Mouse (Mus musculus) midbrain, embryonic 11.5 days (tissue): ENCODE measurements around the gene Ythdf2. TPM values are rescaled to one million over a fixed set of nuclear protein-coding genes. Genes with fewer than 3 reads are reported as not detected.

Experiments
- ATAC-seq: fragments of 200-750 bp; cut with Nextera tagmentation; 2 replicates; pipeline ENCODE4 v1.8.0; 2017; ENCODE audit warnings: moderate TSS enrichment, moderate library complexity; ENCODE audit not compliant: low FRiP score
- DNase-seq: peaks from one replicate; pipeline ENCODE4 v3.0.0; 2015; ENCODE audit warnings: low spot score; ENCODE audit errors: missing footprints
- H3K27ac ChIP-seq: fragments of 300-500 bp; sonication (generic); 2 replicates; pipeline ENCODE4 v1.5.1; 2014; ENCODE audit warnings: low read depth, low read length
- H3K27me3 ChIP-seq: fragments of 300-500 bp; sonication (generic); 2 replicates; pipeline ENCODE4 v1.6.1; 2014; ENCODE audit warnings: mild to moderate bottlenecking, low read length, moderate library complexity, mixed read lengths; ENCODE audit not compliant: control insufficient read depth, insufficient read depth
- H3K36me3 ChIP-seq: fragments of 300-500 bp; sonication (generic); 2 replicates; pipeline ENCODE4 v1.6.1; 2014; ENCODE audit warnings: mild to moderate bottlenecking, low read length, moderate library complexity, mixed read lengths; ENCODE audit not compliant: control insufficient read depth, insufficient read depth
- H3K4me1 ChIP-seq: fragments of 300-500 bp; sonication (generic); 2 replicates; pipeline ENCODE4 v1.6.1; 2014; ENCODE audit warnings: low read length; ENCODE audit not compliant: control insufficient read depth, insufficient read depth
- H3K4me2 ChIP-seq: fragments of 300-500 bp; sonication (generic); 2 replicates; pipeline ENCODE4 v1.6.1; 2014; ENCODE audit warnings: mild to moderate bottlenecking, moderate library complexity
- H3K4me3 ChIP-seq: fragments of 300-500 bp; sonication (generic); 2 replicates; pipeline ENCODE4 v1.5.1; 2014; ENCODE audit warnings: low read depth, low read length
- H3K9ac ChIP-seq: fragments of 300-500 bp; sonication (generic); 2 replicates; pipeline ENCODE4 v1.6.1; 2014; ENCODE audit warnings: low read length
- H3K9me3 ChIP-seq: fragments of 300-500 bp; sonication (generic); 2 replicates; pipeline ENCODE4 v1.6.1; 2016; ENCODE audit warnings: low read length; ENCODE audit not compliant: control insufficient read depth
- WGBS: fragments of 180-500 bp; shearing (Covaris S2); extraction: QIAGEN DNeasy Blood & Tissue Kit; methylation state at CpG from one replicate; pipeline ENCODE4 v1.1.7; 2014; 5-methylcytosine and 5-hydroxymethylcytosine counted together
- polyA plus RNA-seq: library from polyadenylated mRNA; unstranded; fragments of >200 nt; fragmentation: Nextera tagmentation; extraction: Ambion mirVana; gene quantifications from 2 replicates; pipeline ENCODE4 v1.2.1, GENCODE M21; 2014

Gene Ythdf2
- polyA plus RNA-seq, 1 experiment from 2014 or later = 164 TPM

GRCm38 (mm10) chr4:132217781-132218180 is 5.7 kb upstream of the Ythdf2 start:
- WGBS = 81% methylated on average over 2 of the region's 2 CpGs
- Histone ChIP-seq H3K27me3 (no peaks in the 10 kb centered on the region), H3K4me1 (no peaks in the 10 kb centered on the region)

DNA sequence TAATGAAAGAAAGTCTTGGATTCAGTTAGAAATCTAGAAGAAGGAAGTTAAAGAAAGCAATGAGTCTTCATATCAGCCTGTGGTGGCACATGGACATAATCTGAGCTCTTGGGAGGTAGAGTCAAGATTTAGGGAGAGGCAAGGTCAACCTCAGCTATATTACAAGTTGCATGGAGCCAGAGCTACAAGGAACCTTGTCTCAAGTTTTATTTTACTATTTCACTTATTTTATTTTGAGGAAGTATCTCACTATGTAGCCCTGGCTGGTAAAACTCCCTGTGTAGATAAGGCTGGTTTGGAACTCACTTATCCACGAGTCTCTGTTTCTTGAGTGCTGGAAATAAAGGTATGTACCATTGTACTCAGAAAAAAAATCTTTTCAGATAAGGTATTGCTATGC is 4.5 kb upstream of the Ythdf2 start:
- Histone ChIP-seq H3K27ac (no peak overlapping the region), H3K9me3 (no peaks in the 10 kb centered on the region), H3K9ac (no peak overlapping the region), H3K4me2 (no peak overlapping the region), H3K36me3 (no peaks in the 10 kb centered on the region), H3K27me3 (no peaks in the 10 kb centered on the region), H3K4me1 (no peaks in the 10 kb centered on the region), H3K4me3 (no peak overlapping the region)
- 73% methylated on average over 1 of the region's 1 CpGs for WGBS
- ATAC-seq (no peak), DNase-seq (no peak)

More at GRCm38 (mm10) chr4:132217781-132218180, 5.7 kb upstream of the Ythdf2 start:
- Histone ChIP-seq H3K9ac (no peak overlapping the region), H3K27ac (no peak overlapping the region), H3K4me3 (no peak overlapping the region), H3K4me2 (no peak overlapping the region), H3K9me3 (no peaks in the 10 kb centered on the region), H3K36me3 (no peaks in the 10 kb centered on the region)
- no peak for ATAC-seq
- DNase-seq = no peak

DNA sequence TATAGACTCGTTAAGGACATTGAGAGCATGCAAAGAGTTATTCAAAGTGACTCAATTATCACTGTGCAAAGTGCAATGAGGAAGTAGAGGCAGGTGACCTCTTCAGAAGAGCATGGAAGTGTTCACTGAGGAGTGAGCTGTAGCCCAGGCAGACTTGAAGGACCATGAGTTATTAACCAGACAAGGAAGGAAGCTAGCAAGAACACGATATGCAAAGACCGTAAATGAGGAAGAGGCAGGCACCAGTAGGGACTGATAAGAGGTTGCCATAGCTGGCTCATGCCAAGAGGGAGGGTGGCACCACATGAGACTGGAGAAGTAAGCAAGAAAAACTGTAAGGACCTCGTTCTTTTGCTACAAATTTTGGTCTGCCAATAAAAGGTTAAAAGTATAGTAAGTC is 2.7 kb upstream of the Ythdf2 start:
- ATAC-seq (no peak), DNase-seq (no peak)
- Histone ChIP-seq H3K9ac (no peak overlapping the region), H3K36me3 (no peaks in the 10 kb centered on the region), H3K4me2 (no peak overlapping the region), H3K27ac (no peak overlapping the region), H3K4me1 (peaks cover 8% of the 10 kb centered on the region), H3K27me3 (no peaks in the 10 kb centered on the region), H3K4me3 (no peak overlapping the region), H3K9me3 (no peaks in the 10 kb centered on the region)
- 79% methylated on average over 4 of the region's 4 CpGs for WGBS

DNA sequence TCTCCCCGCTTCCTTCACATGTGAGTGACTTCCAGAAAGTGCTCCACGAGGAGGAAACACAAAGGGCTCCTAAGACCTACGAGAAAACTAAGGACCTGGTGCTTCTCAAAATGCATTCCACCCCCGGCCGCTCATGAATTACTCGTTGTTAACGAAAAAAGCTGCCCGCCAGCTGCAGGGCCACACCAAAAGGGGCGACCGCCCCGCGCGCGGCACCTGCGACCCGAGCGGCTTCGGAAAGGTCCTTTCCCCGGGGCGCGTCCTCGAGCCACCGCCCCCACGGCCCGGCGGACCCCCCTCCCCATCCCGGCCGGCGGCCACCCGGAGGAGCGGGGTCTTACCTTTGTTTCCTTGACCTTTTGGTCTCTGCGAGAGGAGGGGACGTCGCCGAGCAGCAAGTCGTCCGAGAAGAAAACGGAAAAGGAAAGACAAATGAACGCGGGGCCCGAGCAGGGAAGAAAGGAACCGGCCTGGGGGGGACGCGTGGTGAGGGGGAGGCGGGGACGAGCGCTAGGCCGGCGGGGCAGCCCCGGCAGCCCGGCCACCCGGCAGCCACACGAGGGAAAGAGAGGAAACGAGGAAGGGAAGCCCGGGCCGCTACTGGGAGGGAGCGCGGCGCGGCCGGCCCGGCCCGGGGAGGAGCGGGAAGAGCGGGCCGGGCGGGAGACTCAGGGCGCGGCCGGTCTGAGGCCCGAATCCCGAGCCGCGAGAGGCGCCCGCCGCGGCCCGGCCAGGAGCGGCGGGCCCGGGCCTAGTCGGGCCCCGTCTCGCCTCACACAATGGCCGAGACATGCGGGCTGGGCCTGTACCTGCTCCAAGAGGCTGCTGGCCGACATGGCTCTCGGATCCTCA is 786 bp downstream of the Ythdf2 start:
- H3K27me3 ChIP-seq = no peaks in the 10 kb centered on the region
- peak overlapping the region; percentile 89 for H3K4me2 ChIP-seq
- peaks cover 13% of the 10 kb centered on the region for H3K4me1 ChIP-seq
- H3K9ac ChIP-seq = peak overlapping the region; percentile 100
- peak overlapping the region; percentile 100 for H3K4me3 ChIP-seq
- ATAC-seq (peak; percentile 89), DNase-seq (peak; percentile 93)
- H3K36me3 ChIP-seq = peaks cover 9% of the 10 kb centered on the region; the same call in 1 of the 2 replicates
- under 1% methylated on average over 77 of the region's 89 CpGs for WGBS
- no peaks in the 10 kb centered on the region for H3K9me3 ChIP-seq
- H3K27ac ChIP-seq = peak overlapping the region; percentile 87

DNA sequence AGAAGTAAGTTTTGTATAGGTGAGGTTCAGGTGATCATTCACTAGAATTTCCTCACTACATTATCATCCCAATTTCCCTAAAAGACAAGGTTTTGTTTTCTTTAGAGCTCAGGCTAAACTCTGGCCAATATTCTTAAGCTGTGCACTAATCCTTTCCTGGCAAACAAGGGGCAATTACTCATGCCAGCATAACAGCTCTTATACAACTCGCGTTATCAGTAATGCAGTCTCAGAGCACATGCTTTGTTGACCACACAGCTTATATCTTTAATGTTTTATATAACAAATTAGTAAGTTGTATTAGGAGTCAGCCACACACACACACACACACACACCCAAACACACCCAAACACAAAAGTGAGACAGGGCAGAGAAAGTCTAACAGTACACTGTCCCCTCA is 1.8 kb downstream of the Ythdf2 start:
- H3K9me3 ChIP-seq = no peaks in the 10 kb centered on the region
- no peaks in the 10 kb centered on the region for H3K27me3 ChIP-seq
- peak overlapping the region; percentile 100 for H3K4me3 ChIP-seq
- peaks cover 12% of the 10 kb centered on the region for H3K36me3 ChIP-seq
- WGBS = 53% methylated on average over 2 of the region's 2 CpGs
- peak overlapping the region; percentile 100 for H3K9ac ChIP-seq
- H3K4me1 ChIP-seq = peaks cover 13% of the 10 kb centered on the region
- H3K4me2 ChIP-seq = peak overlapping the region; percentile 89
- DNase-seq (no peak), ATAC-seq (no peak)
- no peak overlapping the region for H3K27ac ChIP-seq

DNA sequence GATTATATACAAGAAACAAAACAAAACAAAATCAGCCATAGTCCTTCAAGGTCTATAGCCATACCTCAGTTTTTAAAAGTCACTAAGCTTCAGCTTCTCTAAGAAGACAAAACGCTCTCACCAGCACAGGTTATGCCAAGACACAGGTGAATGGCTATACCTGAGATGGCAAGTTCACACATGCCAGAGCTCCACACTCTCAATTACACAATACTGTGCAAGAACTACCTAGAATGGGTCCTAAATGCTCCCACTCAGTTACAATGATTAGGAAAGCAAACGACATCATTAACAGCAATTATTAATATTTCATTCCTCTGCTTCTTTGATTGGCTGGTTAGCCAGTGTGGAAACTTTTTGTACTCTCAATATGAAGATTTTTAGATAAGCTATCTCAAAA is 2.8 kb downstream of the Ythdf2 start:
- no peaks in the 10 kb centered on the region for H3K27me3 ChIP-seq
- 88% methylated on average over 2 of the region's 2 CpGs for WGBS
- no peak overlapping the region for H3K9ac ChIP-seq
- no peaks in the 10 kb centered on the region for H3K9me3 ChIP-seq
- no peak for ATAC-seq
- no peak overlapping the region for H3K4me2 ChIP-seq
- H3K4me1 ChIP-seq = peaks cover 13% of the 10 kb centered on the region
- no peak overlapping the region for H3K27ac ChIP-seq
- peaks cover 21% of the 10 kb centered on the region for H3K36me3 ChIP-seq
- no peak overlapping the region for H3K4me3 ChIP-seq
- DNase-seq = no peak

DNA sequence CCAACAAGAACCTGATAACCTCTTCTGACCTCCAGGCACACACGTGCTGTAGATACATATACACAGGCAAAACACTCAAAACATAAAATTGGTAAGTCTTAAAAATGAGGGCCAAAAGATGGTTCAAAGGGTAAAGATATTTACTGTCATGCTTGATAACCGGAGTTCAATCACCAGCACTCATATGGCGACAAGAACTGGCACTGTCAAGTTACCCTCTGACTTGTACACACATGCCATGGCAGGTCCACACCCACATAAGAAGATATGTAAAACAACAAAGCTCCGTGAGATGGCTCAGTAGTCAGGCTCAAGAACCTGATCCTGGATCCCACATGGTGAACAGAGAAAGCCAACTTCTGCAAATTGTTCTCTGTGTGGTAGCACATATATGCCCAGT is 4.8 kb downstream of the Ythdf2 start:
- Histone ChIP-seq H3K36me3 (peaks cover 28% of the 10 kb centered on the region), H3K27me3 (no peaks in the 10 kb centered on the region), H3K4me1 (peaks cover 15% of the 10 kb centered on the region), H3K27ac (no peak overlapping the region), H3K4me2 (no peak overlapping the region), H3K9ac (no peak overlapping the region), H3K9me3 (no peaks in the 10 kb centered on the region), H3K4me3 (no peak overlapping the region)
- ATAC-seq (no peak), DNase-seq (peak; percentile 85)
- 94% methylated on average over 4 of the region's 4 CpGs for WGBS

- no peaks in the 10 kb centered on the region for H3K9me3 ChIP-seq
- DNase-seq (no peak), ATAC-seq (no peak)
- no peak overlapping the region for H3K9ac ChIP-seq
- H3K4me3 ChIP-seq = no peak overlapping the region
- H3K4me2 ChIP-seq = no peak overlapping the region
- peaks cover 10% of the 10 kb centered on the region for H3K36me3 ChIP-seq
- H3K27me3 ChIP-seq = no peaks in the 10 kb centered on the region
- no peak overlapping the region for H3K27ac ChIP-seq
- peaks cover 4% of the 10 kb centered on the region; the same call in 1 of the 2 replicates for H3K4me1 ChIP-seq
Observed at GRCm38 (mm10) chr4:132198771-132199170, 13.3 kb downstream of the Ythdf2 start.

GRCm38 (mm10) chr4:132198285-132198712 is 13.8 kb downstream of the Ythdf2 start:
- ATAC-seq (no peak), DNase-seq (no peak)
- Histone ChIP-seq H3K36me3 (peaks cover 10% of the 10 kb centered on the region), H3K9ac (no peak overlapping the region), H3K9me3 (no peaks in the 10 kb centered on the region), H3K27me3 (no peaks in the 10 kb centered on the region), H3K27ac (no peak overlapping the region), H3K4me3 (no peak overlapping the region), H3K4me1 (peaks cover 2% of the 10 kb centered on the region; the same call in 1 of the 2 replicates), H3K4me2 (no peak overlapping the region)
- WGBS = 72% methylated on average over 4 of the region's 4 CpGs
